Mouse (Mus musculus): Measurements from ENCODE around the gene Sufu. TPM values are rescaled to one million over a fixed set of nuclear protein-coding genes. Genes with fewer than 3 reads are reported as not detected.

The Sufu gene
- polyA plus RNA-seq, 1 experiment: 16.6 TPM

DNA sequence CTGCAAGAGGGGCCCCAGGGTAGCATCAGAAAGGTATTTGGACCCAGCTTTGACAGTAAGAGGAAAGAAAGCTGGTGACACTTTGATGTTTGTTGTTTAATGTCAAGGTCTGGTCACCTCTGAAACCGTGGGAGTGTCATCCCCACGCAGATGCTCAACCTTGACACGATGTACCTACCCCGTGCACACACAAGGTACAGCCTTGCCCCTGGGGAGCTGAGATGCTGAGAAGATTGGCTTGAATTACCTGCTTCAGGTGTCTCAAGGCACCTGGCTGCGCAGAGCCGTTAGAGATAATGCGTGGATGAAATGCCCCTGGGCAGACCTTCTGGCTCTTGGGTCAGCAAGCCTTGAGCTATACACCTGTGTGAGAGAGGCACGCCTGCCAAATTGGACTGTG, 17.8 kb downstream of the Sufu start:
- no peak overlapping the region for H3K4me3 ChIP-seq
- H3K27me3 ChIP-seq (ENCODE audit: control insufficient read depth, insufficient read depth, insufficient read length): no peaks in the 10 kb centered on the region
- peaks cover 53% of the 10 kb centered on the region for H3K79me2 ChIP-seq (ENCODE audit: control insufficient read depth, insufficient read depth)
- H3K36me3 ChIP-seq (ENCODE audit: control insufficient read depth, insufficient read depth): no peaks in the 10 kb centered on the region
- H3ac ChIP-seq (ENCODE audit: control insufficient read depth, insufficient read length): no peak overlapping the region
- H3K4me2 ChIP-seq (ENCODE audit: low read depth): no peak overlapping the region
- TF ChIP-seq E2F4 (IDR thresholded peaks at IDR 0.05; ENCODE audit: insufficient read depth): no peak

DNA sequence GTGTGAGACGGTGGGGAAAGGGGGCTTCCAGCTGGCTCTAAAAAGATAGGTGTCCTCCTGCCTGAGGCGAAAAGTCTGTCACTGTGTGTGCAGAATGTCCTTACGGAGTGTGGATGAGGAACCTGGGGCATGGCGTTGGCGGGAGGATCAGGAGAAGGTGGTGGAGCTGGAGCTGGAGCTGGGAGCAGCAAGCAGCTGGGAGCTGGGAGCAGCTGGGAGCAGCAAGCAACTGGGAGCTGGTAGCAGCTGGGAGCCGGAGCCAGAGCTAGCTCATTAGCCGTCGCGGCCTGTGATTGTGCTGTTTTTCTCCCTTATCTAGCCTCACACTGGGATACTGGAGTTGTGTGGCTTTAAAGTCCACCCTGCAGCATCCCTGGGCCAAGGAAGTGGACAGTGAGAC, 19.6 kb downstream of the Sufu start:
- no peaks in the 10 kb centered on the region for H3K36me3 ChIP-seq (ENCODE audit: control insufficient read depth, insufficient read depth)
- no peak overlapping the region for H3K4me2 ChIP-seq (ENCODE audit: low read depth)
- no peak for TF ChIP-seq TCF3 (IDR thresholded peaks at IDR 0.05; ENCODE audit: insufficient read length, low read depth)
- no peak for TF ChIP-seq MAX (IDR thresholded peaks at IDR 0.05; ENCODE audit: low read depth)
- no peak for TF ChIP-seq SRF (IDR thresholded peaks at IDR 0.05; ENCODE audit: control insufficient read depth, insufficient read length, low read depth)
- TF ChIP-seq MYOD1 (IDR thresholded peaks at IDR 0.05; ENCODE audit: control insufficient read depth in 1 of 3, insufficient read length in 2 of 3, low read depth in 2 of 3): no peak
- TF ChIP-seq POLR2A (IDR thresholded peaks at IDR 0.05; ENCODE audit: insufficient read length, low read depth): no peak
- TF ChIP-seq POLR2AphosphoS2 (IDR thresholded peaks at IDR 0.05; ENCODE audit: insufficient read length, low read depth): no peak
- TF ChIP-seq E2F4 (IDR thresholded peaks at IDR 0.05; ENCODE audit: insufficient read depth): no peak
- TF ChIP-seq MYOG (IDR thresholded peaks at IDR 0.05; ENCODE audit: control insufficient read depth in 1 of 3, insufficient read depth in 1 of 3, insufficient read length in 2 of 3, low read depth in 2 of 3): no peak
- no peak for TF ChIP-seq REST (IDR thresholded peaks at IDR 0.05; ENCODE audit: insufficient read depth, insufficient read length)
- no peak for TF ChIP-seq CEBPB (IDR thresholded peaks at IDR 0.05; ENCODE audit: insufficient read depth, poor library complexity, severe bottlenecking)
- TF ChIP-seq TCF12 (IDR thresholded peaks at IDR 0.05; ENCODE audit: insufficient read depth, poor library complexity, severe bottlenecking): no peak
- TF ChIP-seq USF1 (IDR thresholded peaks at IDR 0.05; ENCODE audit: low read depth): no peak
- H3K79me2 ChIP-seq (ENCODE audit: control insufficient read depth, insufficient read depth): peaks cover 54% of the 10 kb centered on the region
- H3K27me3 ChIP-seq (ENCODE audit: control insufficient read depth, insufficient read depth, insufficient read length): no peaks in the 10 kb centered on the region
- H3K4me3 ChIP-seq: no peak overlapping the region
- H3ac ChIP-seq (ENCODE audit: control insufficient read depth, insufficient read length): no peak overlapping the region

DNA sequence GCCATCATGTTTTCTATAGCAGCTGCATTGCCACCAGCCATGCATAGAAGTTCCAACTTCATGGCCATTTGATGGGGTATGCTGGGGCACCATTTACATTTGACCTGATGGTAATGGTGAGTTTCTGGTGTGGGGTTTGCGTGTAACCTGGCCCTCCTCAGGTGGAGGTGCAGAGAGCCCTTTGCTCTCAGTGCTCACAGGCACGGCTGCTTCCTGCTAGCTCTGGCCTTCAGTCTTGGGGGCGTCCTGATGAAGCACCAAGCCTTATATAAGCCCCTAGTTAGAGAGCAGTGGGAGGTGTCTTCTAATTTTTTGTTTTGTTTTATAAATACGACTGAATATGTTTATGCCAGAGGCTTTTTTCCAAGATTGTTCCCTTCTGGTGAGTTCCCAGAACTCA, 21.4 kb downstream of the Sufu start:
- peaks cover 55% of the 10 kb centered on the region for H3K79me2 ChIP-seq (ENCODE audit: control insufficient read depth, insufficient read depth)
- H3K27me3 ChIP-seq (ENCODE audit: control insufficient read depth, insufficient read depth, insufficient read length): no peaks in the 10 kb centered on the region

DNA sequence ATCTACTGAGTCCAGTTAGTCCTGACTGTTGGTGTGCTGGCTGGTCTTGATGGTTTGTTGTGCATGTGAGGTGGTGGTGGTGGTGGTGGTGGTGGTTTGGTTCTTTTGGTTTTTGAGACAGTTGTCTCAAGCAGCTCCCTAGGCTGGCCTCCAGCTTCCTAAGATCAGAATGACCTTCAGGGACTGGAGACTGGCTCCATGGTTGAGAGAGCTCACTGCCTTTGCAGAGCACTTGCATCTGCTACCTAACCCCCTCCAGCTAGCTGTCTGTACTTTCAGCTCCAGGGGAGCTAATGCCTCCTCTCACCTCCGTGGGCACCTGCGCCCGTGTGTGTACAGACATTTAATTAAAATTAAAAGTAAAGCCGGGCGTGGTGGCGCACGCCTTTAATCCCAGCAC, 23.7 kb downstream of the Sufu start:
- no peaks in the 10 kb centered on the region for H3K36me3 ChIP-seq (ENCODE audit: control insufficient read depth, insufficient read depth)
- H3K27me3 ChIP-seq (ENCODE audit: control insufficient read depth, insufficient read depth, insufficient read length): no peaks in the 10 kb centered on the region
- peaks cover 51% of the 10 kb centered on the region for H3K79me2 ChIP-seq (ENCODE audit: control insufficient read depth, insufficient read depth)
- H3K4me2 ChIP-seq (ENCODE audit: low read depth): no peak overlapping the region
- no peak overlapping the region for H3ac ChIP-seq (ENCODE audit: control insufficient read depth, insufficient read length)
- TF ChIP-seq SRF (IDR thresholded peaks at IDR 0.05; ENCODE audit: control insufficient read depth, insufficient read length, low read depth) (no peak), CEBPB (IDR thresholded peaks at IDR 0.05; ENCODE audit: insufficient read depth, poor library complexity, severe bottlenecking) (no peak), MYOG (IDR thresholded peaks at IDR 0.05; ENCODE audit: control insufficient read depth in 1 of 3, insufficient read depth in 1 of 3, insufficient read length in 2 of 3, low read depth in 2 of 3) (no peak), E2F4 (IDR thresholded peaks at IDR 0.05; ENCODE audit: insufficient read depth) (no peak), TCF12 (IDR thresholded peaks at IDR 0.05; ENCODE audit: insufficient read depth, poor library complexity, severe bottlenecking) (no peak)
- H3K4me3 ChIP-seq: no peak overlapping the region

More for the DNA sequence above, 21.4 kb downstream of the Sufu start:
- Histone ChIP-seq H3K4me3 (no peak overlapping the region), H3ac (ENCODE audit: control insufficient read depth, insufficient read length) (no peak overlapping the region), H3K4me2 (ENCODE audit: low read depth) (no peak overlapping the region), H3K36me3 (ENCODE audit: control insufficient read depth, insufficient read depth) (no peaks in the 10 kb centered on the region)
- TF ChIP-seq TCF12 (IDR thresholded peaks at IDR 0.05; ENCODE audit: insufficient read depth, poor library complexity, severe bottlenecking): no peak

DNA sequence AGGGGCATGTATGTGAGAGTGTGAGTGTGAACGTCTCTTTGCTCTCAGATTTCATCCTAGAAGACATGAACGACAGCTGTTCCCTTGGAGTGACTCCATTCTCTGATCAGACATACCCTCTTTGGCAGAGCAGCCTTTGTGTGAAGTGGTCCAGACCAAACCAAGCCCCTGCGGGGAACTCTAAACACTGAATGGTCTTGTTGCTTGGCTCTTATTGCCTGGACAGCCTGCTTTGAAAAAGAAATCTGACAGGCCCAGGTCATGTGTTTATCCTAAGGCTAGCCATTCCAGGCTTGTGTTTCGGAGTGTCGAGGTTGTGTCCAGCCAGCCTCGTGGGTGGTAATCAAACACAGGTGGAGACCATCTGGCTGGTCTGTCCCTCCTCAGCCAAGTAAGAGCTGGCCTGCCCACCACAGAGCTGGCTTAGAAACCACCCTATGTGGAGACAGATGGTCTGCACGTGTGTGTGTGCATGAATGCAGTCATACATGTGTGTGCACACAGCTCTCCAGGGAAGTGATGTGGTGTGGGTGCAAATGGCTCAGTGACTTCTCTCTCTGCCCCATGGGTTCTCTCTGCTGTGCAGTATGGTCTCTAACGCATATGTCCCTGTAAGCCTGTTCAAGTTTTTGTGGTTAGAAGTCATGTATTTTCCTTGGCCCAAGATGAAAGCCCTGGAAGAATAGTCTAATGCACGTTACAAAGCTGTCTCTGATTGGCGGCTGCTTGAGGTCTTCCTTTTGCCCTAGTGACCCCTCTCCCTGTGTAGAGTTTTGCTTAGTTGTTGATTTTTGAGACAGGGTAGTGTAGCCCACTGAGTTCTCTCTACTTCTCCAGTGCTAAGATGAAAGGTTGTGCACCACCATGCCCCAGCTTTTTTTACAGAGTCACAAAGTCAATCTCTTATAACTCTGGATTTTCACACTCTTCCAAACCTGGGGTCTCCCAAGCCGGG, 26.0 kb downstream of the Sufu start:
- Histone ChIP-seq H3K79me2 (ENCODE audit: control insufficient read depth, insufficient read depth) (peaks cover 43% of the 10 kb centered on the region), H3K36me3 (ENCODE audit: control insufficient read depth, insufficient read depth) (no peaks in the 10 kb centered on the region), H3K4me2 (ENCODE audit: low read depth) (peak overlapping the region; percentile 53), H3ac (ENCODE audit: control insufficient read depth, insufficient read length) (no peak overlapping the region), H3K27me3 (ENCODE audit: control insufficient read depth, insufficient read depth, insufficient read length) (no peaks in the 10 kb centered on the region), H3K4me3 (no peak overlapping the region)
- TF ChIP-seq MYOG (IDR thresholded peaks at IDR 0.05; ENCODE audit: control insufficient read depth in 1 of 3, insufficient read depth in 1 of 3, insufficient read length in 2 of 3, low read depth in 2 of 3): peak; percentile 44 to 88 (median 59)
- TF ChIP-seq USF1 (IDR thresholded peaks at IDR 0.05; ENCODE audit: low read depth): no peak
- no peak for TF ChIP-seq REST (IDR thresholded peaks at IDR 0.05; ENCODE audit: insufficient read depth, insufficient read length)
- TF ChIP-seq CEBPB (IDR thresholded peaks at IDR 0.05; ENCODE audit: insufficient read depth, poor library complexity, severe bottlenecking): no peak
- peak in 2 of 3 experiments; percentile 70 to 86 for TF ChIP-seq MYOD1 (IDR thresholded peaks at IDR 0.05; ENCODE audit: control insufficient read depth in 1 of 3, insufficient read length in 2 of 3, low read depth in 2 of 3)
- TF ChIP-seq TCF3 (IDR thresholded peaks at IDR 0.05; ENCODE audit: insufficient read length, low read depth): peak; percentile 35
- no peak for TF ChIP-seq SRF (IDR thresholded peaks at IDR 0.05; ENCODE audit: control insufficient read depth, insufficient read length, low read depth)
- TF ChIP-seq MAX (IDR thresholded peaks at IDR 0.05; ENCODE audit: low read depth): no peak
